Mouse (Mus musculus) embryo, embryonic 10.5 days (tissue): ENCODE results near the gene Gm47985.
"Not testable (repeated sequence)": the region's sequence is repeated elsewhere in the genome, so short reads cannot be mapped to it uniquely, and the experiment has no call there.

Source experiments
- DNase-seq: peaks from one replicate; pipeline ENCODE4 v3.0.0-alpha.2; 2015; ENCODE audit warnings: low spot score

Gene Gm47985

DNA sequence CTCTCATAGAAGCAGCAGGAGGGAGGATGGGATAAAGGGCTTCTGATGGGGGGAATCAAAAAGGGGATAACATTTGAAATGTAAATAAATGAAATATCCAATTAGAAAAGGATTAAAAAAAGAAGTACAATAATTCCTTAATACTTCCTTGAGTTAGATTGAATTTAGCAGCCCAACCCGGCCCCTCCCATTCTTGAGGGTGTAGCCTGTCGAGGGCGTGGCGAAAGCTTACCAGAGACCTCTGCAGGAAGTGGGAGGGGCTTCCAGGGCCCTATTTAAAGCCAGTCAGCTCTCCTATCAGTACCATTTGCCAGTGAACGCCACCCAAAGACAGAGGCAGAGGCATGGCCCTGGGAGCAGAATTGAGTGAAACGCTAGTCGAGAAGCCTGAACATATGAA lies at the start of gene Gm47985:
Gene Gm47985 (plus strand): TSS at position 272 of the 400 bp plus-strand sequence.
- not testable (repeated sequence) for DNase-seq

DNA sequence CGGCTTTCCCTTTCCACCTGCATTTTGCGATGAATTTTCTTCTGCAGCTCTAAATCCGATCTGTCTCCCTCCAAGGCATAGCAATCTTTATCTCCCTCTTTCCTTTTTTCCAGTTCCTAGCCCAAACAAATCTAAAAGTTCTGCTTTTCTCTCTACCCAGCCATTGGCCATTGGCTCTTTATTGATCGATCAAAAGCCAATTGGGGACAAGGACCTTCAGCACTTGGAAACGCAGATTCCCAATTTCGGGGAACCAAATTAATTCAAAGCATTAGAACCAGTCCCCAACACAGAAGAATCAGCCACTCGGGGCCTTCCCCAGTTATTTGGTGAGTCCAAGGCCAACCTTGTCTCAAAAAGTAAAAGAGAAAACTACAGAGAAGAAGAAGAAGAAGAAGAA lies 49.7 kb upstream of the Gm47985 start:
- DNase-seq, result no peak

DNA sequence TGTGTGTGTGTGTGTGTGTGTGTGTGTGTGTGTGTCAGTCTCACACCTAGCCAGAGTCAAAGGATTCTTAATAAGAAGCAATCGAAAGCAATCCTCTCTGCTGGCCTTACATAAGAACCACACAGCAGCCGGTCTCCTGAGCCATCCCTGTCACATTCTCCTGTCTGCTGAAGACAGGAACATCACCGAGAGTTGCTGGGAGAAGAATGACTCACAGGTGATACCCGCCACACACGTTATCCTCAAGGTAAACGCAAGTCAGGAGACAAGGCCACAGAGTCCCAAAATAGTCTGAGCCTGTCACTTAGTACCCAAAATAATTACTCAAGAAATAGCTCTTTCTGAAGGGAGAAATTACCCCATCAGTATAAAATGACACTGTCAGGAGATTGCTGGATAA lies 43.9 kb upstream of the Gm47985 start:
- DNase-seq, result no peak

DNA sequence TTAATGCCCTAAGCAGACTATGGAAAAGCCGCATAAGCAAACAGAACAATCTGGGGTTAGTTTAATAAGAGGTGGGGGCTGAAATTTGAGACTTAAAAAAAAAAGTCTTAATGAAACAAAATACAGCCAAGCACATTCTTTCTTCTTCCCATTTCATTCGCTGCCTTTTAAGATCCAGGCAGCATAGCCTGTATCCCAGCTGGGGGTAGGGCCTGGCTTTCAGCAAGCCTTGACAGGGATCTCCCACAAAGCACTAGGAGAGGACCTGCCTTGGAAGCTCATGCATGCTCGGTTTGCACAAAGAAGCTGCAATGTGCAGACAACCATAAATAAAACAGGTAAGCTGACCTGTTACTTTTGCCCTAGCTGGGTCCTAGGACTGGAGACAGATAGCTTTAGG lies 41.4 kb upstream of the Gm47985 start:
- DNase-seq, result no peak

DNA sequence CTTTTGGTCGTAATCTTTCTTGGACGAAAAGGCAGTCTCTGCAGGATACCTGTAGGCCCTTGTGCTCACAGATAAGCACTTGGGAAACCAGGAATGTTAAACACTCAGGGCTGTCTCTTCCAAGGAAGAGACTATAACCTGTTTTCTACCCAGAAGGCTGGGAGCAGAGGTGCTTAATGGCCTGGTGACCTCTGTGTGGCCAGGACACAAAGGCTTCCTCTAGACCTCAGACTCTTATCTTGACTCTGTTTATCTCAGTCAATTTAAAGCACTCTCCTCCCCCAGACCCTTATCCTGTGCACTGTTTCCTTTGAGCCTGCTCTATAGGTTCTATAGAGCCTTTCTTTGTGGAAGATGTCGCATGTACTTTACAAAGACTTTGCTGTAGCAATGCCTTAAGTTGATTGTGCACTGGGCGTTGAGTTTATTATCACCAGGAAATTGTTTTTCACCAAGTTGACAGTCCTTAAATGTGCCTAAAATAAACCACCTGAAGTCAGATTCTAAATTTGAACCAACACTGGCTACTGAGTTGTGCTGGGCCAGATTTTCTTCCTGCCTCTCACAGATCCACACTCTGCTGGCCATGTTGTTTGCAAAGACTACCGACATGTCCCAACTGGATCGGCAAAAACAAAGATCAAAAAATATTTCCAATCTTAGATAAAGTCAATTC lies 37.7 kb upstream of the Gm47985 start:
- no peak for DNase-seq

DNA sequence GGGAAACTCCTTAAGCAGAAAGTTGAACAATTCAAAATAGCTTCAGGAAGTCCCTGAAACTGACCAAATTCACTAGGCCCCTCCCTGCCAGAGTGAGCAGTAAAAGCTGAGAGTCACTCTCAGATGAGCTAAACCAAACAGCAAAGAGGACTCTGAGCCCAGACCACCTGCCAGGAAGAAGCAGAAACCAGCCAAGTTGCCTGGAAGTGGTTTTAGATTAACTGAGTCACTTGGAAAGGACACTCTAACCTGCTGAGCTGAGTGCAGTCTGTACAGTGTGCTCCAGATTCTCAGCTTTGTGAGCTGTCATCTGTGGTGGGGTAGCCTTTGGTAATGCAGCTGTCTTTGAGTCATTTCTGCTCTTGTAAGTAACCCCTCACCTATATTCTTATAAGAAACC lies 34.5 kb upstream of the Gm47985 start:
- DNase-seq, result no peak

DNA sequence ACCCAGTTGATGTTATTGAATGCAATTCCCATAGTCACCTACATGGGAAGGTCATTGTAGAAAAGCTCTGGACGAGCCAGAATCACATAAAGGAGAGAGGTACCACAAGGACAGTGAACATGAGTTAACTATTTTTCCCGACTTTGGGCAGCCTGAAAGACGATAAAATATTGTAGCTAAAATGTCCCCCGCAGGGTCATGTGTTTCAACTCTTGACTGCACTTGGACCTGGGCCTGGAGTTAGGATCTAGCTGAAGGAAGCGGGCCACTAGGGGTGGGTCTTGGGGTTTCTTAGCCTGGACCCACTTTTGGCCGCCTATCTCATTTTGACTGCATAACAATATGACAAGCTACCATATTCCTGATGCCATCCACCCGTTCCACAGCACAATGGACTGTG lies 32.1 kb upstream of the Gm47985 start:
- DNase-seq, result no peak

DNA sequence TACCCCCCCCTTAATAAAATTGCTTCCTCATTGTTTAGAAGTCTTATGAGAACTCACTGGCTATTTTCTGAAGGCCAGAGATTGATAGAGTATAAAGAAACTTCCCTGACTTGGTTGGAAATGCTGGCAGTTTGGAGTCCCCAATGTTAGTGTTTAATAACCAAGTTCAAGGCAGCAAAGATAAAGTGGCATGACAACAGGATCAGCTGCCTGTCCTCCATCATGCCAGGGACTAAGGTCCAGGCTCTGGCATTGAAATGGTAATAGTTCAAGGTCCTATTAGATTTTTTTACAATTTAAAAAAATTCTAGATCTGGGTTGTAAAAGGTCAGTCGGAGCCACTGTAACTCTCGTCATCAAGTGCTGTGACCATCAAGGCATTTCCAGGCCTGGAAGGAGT lies 31.2 kb upstream of the Gm47985 start:
- no peak for DNase-seq

DNA sequence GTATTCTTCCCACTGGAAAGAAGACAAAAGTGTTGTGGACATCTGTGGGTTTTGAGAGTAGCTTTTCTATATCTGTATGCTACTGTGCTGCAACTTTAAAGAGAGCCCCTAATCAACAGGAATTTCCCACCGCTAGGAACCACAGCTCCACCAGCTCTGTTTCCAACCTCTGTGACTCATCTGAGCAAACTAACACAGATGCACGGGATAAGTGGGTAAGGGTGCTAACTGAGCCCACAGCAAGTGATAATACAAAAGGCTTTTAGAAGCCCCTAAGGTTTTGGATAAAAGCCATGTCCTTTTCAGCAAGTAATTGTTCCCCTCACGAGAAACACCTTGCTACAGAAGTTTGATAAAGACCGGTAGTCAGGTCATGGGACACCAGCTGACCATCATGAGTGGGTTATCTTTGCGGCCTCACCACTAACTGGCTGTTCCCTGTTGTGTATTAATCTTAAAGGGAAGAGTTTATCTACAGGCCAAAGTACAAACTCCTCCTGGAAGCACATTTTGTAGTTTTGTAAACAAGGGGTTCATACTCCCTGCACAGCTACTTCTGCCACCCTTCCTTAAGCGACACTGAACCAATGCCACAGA lies 29.2 kb upstream of the Gm47985 start:
- DNase-seq, result no peak

DNA sequence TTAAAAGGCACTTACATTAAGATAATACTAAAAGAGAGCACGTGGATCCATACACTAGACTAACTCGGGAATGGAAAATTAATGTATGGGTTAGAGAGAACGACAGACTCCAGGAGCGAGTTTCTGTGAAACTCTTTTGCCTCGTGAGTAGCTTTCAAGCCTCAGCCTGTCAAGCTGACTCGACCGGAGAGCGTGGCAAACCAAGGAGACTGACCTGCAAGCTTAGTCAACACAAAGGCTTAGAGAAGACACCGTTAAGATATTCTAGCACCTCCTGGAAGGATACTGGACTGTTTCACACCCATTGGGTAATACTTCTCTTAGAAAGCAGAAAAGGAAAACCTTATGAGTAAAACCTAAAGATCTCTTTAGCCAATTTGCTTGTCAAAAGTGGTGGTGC lies 28.2 kb upstream of the Gm47985 start:
- not testable (repeated sequence) for DNase-seq

DNA sequence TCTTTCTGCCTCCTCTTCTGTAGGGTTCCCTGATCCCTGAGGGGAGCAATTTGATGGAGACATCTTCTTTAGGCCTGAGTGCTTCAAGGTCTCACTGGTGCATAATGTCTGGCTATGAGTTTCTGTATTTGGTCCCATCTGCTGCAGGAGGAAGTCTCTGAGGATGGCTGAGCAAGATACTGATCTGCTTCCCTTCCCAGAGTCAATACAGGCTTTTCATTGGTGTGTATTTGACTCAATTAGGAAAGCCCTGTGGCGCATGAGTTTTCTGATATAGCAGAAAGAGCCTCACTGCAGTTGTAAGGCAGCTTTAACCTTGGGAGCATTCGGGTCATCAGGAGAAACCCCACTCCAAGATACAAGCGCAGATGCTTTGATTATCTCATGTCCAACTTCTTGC lies 26.2 kb upstream of the Gm47985 start:
- no peak for DNase-seq

DNA sequence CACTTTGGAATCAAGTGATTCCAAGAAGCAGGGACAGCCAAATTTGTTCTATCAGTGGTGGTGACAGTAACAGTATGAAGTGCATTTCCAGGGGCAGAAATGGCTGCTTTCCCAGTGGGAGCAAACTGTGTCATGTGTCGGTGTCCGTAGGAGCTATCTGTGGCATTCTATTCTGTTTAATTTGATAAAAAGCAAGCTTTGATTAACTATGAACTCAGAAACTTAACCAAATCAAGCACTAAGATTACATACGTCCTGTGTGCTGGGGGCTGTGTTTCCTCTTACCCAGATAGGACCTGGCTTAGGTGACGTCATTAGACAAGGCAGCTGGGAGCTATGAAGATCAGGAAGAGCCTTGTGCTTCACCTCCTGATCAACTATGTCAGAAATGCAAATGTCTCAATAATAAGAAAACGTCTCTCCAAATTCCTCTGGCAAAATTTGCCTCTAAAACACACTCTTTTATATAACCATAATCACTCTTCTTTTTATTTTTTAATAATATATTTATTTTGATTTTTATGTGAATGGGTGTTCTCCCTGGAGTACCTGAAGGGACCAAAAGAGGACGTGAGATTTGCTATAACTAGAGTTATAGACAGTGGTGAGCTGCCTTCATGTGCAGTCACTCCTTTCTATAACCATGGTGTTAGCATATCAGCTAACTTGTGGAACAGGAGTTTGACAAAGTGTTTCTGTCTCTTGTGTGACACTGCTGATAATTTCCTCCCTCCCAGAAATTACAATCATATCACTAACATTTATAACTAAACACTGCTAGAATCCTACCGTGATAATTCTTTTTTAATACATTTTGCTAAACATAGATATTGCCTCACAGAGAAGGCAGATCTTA lies 25.3 kb upstream of the Gm47985 start:
- no peak for DNase-seq

DNA sequence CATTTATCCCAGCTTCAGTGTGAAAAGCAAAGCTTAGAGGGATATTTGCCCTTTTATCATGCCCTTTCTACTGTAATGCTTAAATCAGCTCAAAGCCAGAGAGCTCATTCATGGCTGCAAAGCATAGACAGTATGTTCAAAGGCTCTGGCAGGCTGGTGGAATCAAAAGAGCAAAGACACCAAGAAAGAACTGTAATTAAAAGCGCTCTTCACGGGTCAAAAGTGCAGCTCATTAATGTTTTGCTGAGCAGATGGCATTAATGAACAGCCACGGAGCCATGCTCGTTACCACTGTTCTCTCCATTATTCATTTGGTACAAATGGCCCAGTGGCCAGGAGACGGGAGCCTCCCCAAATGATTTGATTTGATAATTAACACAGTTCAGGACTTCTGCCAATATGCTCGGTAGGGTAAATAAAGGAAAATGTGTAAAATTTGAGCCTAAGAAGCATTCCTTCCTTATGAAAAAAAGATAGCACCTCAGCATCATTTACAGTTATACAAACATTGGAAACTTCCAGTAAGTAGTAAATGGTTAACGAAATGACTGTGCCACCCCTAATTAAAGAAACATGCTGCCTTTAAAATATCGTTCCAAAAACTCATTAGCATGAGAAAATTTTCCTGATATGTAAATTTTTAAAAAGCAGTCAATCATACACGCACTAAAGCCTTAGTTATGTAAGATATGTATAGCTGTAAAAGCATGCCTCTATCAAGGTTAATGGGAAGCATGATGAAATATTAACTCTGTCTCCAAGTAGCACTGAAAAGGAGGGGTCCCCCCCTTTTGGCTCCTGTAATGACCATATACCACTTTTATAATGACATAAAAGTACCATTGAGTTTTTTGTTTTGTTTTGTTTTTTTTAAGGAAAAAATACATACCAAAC lies 24.1 kb upstream of the Gm47985 start:
- peak; percentile 42 for DNase-seq

DNA sequence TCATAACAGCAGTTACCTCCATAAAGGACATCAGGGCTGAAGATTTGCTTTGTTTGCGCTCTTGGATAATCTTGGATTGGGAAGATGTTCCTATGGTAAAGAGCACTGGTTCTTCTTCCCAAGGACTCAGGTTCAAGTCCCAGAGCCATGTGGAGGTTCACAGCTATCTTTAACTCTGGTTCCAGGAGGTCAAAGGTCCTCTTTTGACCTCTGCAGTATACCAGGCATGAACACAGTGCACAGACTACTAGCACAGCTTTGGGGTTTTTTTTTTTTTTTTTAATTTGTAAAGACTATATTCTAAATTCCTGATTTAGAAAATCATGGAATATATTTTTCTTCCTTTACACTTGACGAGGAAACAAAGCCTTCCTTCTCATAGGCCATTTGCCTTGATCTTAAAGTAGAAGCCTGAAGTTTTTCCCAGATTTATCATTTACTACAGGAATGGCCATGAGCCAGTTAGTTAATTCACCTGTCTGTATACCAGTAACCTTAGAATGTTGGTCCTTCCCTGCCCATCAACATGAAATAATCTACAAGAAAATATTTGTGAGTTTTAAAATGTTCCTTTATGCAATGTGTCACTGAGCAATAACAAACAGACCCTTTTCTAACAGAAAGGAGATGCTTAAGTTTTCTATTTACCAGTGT lies 23.4 kb upstream of the Gm47985 start:
- no peak for DNase-seq

DNA sequence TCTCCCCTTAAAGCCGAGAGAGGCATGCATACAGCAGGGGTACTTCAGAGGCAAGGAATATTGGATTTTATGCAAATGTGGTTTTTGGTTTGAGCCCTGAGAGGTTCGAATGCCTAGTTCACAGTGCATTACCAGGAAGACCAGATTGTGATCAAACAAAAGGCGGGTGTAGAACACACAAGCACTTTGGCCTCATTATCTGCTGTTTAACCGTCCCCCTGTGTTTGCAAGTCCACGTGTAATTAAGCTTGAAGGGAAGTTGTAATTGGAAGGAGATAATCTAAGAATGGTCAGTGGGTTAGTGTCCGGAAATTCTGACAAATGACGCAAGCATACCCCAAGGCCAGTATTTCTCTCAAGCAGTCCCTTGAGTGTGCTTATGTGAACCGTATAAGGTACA lies 16.3 kb upstream of the Gm47985 start:
- peak; percentile 20 for DNase-seq

DNA sequence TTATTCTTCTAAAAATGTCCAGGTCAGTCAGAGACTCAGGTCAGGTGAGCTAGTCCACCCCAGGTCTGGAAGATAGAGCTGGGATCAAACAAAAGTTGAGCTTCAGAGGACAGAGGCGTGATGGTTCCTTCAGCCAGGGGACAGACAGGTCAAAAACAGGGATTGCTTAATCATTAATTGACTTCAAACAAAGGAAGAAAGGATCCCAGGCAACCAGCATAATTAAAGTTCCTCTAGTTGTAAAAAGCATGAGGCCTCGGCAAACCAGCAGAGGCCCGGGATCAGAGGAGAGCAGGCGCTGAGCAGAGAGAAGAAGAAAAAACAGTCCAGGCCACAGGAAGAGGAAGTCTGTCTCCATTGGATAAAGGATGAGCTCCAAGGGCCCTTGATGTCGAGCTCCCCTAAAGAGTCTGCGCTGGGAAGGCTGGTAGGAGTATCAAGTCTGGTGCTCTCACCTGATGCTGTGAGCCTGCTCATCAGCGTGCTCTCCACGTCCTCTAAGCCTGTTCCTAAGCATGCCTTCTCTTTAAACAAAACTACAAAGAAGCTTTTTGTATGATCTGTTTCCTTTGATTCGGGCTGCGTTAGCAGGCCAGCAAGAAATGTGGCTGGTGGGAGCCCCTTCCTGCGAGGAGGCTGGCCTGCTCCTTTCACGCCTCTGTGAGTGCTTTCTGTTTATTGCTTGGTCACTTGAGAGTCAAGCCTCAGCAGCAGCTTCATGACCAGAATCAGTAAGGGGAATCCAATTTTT lies 14.9 kb upstream of the Gm47985 start:
- peak; percentile 24 for DNase-seq

DNA sequence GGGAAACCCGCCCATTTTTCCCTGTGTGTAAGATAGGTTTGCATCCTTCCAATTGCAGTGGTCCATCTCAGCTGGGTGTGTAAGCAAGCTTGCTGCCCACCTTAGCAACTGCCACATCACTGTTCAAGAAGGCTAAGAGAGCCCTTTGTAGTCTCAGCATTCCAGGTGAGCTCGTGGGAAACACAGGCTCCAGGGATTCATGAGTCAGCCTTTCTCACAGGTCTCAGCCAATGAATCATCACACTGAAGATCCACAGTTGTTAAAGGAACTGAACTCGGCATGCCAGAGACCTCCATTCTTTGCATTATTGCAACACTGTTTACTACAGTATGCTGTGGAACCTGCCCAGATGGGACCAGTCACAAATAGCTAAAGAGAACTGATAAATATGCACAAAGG lies 13.7 kb upstream of the Gm47985 start:
- no peak for DNase-seq

DNA sequence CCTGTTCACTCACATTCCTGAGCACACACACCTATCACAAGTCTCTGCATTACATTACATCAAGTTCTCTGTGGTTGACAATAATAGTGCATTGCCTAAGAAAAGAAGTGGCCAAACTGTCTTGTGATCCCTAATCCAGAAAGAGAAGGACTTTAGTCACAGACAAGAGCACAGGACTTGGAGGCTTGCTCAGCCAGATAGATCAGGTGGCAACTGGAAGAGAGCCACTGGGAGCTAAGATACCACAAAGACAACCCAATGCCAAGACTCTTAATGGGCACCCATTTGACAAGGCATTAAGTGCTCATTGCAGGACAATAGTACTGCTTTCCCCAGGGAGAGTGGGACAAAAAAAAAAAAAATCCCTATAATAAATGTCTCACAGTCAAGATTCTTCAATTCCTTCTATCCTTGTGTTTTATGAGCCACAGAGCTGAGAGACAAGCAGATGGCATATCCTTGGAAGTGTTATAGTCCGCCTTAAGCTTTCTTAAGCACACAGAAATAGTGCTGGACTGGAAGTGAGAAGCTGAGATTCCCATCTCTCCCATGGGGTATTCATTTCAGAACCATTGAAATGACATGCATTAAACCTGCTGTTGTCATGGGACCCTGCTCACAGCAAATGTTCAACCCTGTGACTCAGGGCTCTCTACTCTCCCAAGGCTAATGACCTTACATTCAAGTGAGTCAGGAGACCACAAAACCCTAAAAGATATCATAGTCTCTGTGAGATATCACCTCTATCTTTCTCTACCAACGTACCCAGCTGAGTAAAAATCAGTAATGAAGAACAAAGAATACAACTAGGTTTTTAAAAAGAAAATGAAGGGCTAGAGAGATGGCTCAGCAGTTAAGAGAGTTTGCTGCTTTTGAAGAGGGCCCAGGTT lies 10.5 kb upstream of the Gm47985 start:
- DNase-seq, result no peak

DNA sequence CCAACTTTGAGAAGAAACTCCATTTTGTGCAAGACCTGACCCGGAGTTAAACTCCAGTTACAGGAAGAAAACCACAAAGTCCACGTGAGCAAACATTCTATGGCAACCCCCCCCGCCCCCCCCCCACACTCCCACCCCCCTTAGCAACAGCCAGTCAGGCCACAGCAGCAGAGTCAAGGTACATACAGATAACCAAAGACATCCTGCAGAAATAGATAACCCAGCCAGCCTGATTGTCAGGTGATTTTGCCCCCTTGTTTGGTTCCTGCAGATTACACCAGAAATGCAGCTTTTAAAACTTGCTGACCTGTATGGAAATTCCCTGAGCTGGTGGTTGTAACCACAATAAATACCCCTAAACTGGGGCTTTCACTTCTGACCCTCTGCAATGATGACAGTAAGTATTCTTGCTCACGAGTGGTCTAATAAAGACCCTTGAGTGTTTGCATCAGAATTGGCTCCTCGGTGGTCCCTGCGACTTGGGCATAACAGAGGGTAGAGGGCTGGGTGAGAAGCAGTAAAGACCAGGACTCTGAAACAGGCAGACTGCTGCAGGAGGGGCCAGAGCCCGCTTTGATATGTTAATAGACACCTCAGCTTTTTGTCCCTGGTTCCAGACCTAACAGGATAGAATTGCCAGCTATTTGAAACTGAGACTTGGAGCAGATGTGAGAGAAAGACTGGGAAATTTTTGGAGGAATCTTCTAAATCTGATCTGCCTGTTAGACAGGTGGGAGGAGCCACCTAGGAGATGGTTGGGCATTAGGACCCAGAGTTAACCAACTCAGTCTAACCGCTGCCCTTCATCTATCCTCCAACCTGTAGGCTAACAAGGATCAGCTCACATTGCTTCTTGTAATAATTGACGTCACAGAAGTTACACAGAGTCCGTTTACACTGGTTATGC lies 5.1 kb upstream of the Gm47985 start:
- DNase-seq, result peak; percentile 77
